Mouse (Mus musculus) G1E (cell line): ENCODE data around the gene P4ha1. TPM values are rescaled to one million over a fixed set of nuclear protein-coding genes. Genes with fewer than 3 reads are reported as not detected.

Source experiments
- ATAC-seq: 2 replicates; pipeline ENCODE4 v1.8.0; 2016; ENCODE audit warnings: mild to moderate bottlenecking; ENCODE audit not compliant: insufficient number of reproducible peaks, poor library complexity, low FRiP score, severe bottlenecking; ENCODE audit errors: extremely low read depth
- DNase-seq: peaks from one replicate; pipeline ENCODE4 v3.0.0; 2012; ENCODE audit warnings: low spot score
- H3K27me3 ChIP-seq: 2 replicates; pipeline ENCODE4 v1.6.1; 2012; ENCODE audit warnings: mild to moderate bottlenecking, low read length, inconsistent platforms; ENCODE audit not compliant: insufficient read depth
- H3K36me3 ChIP-seq: replicated peaks from 2 replicates; pipeline ENCODE3; 2012; ENCODE audit warnings: mild to moderate bottlenecking, inconsistent platforms
- H3K4me1 ChIP-seq: 2 replicates; pipeline ENCODE4 v1.6.1; 2012; ENCODE audit warnings: low read depth, low read length, inconsistent platforms, mixed read lengths; ENCODE audit not compliant: insufficient read depth
- H3K4me3 ChIP-seq: 2 replicates; pipeline ENCODE4 v1.5.1; 2012; ENCODE audit warnings: low read depth, mild to moderate bottlenecking, inconsistent platforms, low read length, moderate library complexity, mixed read lengths
- H3K9me3 ChIP-seq: replicated peaks from 2 replicates; pipeline ENCODE4 v1.6.1; 2012; ENCODE audit warnings: inconsistent platforms
- CTCF ChIP-seq: IDR thresholded peaks from 2 replicates; pipeline ENCODE4 v1.5.1; 2012; ENCODE audit warnings: low read depth, low read length, inconsistent platforms, mixed read lengths
- GATA1 ChIP-seq: IDR thresholded peaks from 2 replicates; pipeline ENCODE4 v1.6.1; 2012; ENCODE audit warnings: borderline replicate concordance, low read length, inconsistent platforms, mixed read lengths
- GATA2 ChIP-seq: IDR thresholded peaks from 2 replicates; pipeline ENCODE4 v1.6.1; 2012; ENCODE audit warnings: low read depth, low read length, inconsistent platforms, borderline replicate concordance
- POLR2AphosphoS5 ChIP-seq: IDR thresholded peaks from 2 replicates; pipeline ENCODE4 v1.6.1; 2012; ENCODE audit warnings: low read depth, low read length, inconsistent platforms; ENCODE audit not compliant: insufficient replicate concordance
- TAL1 ChIP-seq: conservative IDR thresholded peaks from 2 replicates; pipeline ENCODE4 v1.6.1; 2012; ENCODE audit warnings: low read depth, low read length, inconsistent platforms, mixed read lengths
- polyA plus RNA-seq: library from polyadenylated mRNA; stranded (reverse); fragments of >175 nt; gene quantifications from 2 replicates; pipeline ENCODE4 v1.2.3, GENCODE M21; 2012
- total RNA-seq, 2 experiments: library from RNA; stranded (forward) in 1 of 2; stranded (reverse) in 1 of 2; fragments of 200-1000 nt in 1 of 2; fragments of >200 nt in 1 of 2; fragmentation: Nextera tagmentation in 1 of 2; gene quantifications; 2 replicates each; pipeline ENCODE4 v1.2.3; 2014 to 2017

The P4ha1 gene
- total and polyA plus RNA-seq, 3 experiments: 2.3 to 34.2 (median 34.2) TPM

DNA sequence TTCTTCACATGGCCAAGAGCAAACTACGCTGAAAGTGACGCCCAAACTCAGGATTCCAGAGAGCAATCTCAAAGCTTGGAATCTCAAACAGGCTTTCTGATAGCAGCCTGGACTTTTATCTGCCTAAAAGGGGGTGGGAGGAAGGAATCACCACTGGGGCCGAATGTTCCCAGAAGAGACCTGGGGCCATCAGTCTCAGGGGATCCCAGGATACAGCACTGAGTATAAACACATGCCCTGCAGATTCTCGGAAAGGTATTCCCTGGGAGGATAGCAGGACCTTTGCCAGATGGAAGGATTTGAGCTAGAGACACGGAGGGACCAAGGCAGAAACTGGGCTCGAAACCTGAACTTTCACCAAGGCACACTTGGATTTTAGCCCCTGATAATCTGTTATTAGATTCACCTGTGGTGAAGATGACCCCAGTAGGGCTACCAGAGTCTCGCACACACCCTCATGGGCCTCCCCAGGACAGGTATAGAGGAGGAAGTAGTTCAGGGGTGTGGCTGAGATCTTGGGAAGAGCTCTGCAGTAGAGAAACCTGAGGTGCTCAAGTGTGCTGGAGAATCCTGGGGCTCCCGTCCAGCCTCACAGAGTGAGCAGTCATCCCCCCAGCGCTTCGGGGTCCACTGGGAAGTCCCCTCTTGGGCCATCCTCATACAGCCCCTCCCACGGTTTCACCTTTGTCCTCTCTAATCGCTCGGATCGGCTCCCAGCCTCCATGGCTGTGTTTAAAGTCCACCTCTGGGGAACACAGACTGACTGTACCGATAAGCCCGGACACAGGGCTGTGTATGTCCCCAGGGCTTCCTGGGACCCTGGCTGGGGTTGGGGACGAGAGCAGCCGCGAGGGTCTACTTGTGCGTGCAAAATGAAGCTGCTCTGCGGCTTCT is 80.0 kb downstream of the P4ha1 start, which contains the start of gene Pla2g12b:
TSS of gene Pla2g12b (plus strand) at position 762 of the 894 bp plus-strand sequence.
- Histone ChIP-seq H3K27me3 (peaks cover 7% of the 10 kb centered on the region; the same call in 1 of the 2 replicates), H3K4me3 (no peak within 1 kb of the TSS), H3K9me3 (no peaks in the 10 kb centered on the region), H3K36me3 (no peaks in the 10 kb centered on the region), H3K4me1 (no peaks in the 10 kb centered on the region)
- DNase-seq: no peak
- TF ChIP-seq CTCF (no peak), TAL1 (no peak), GATA1 (no peak), POLR2AphosphoS5 (no peak), GATA2 (no peak)
- no peak for ATAC-seq

DNA sequence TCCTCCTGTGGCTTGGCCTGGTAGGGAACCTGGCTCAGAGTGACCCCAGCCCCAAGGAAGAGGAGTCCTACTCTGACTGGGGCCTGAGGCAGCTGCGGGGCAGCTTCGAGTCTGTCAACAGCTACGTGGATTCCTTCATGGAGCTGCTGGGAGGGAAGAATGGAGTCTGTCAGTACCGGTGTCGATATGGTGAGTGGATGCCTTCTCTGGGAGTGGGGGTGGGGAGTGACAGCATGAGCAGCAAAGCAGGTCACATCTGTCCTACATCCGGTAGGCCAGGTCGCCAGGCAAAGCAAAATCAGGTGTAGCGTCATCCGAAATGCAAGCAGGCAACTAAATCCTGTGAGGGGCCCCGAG is 80.7 kb downstream of the P4ha1 start:
- ATAC-seq: no peak
- no peaks in the 10 kb centered on the region for H3K36me3 ChIP-seq
- H3K4me1 ChIP-seq: no peaks in the 10 kb centered on the region
- H3K9me3 ChIP-seq: no peaks in the 10 kb centered on the region
- no peak overlapping the region for H3K4me3 ChIP-seq
- DNase-seq: no peak
- H3K27me3 ChIP-seq: peaks cover 7% of the 10 kb centered on the region; the same call in 1 of the 2 replicates
- TF ChIP-seq POLR2AphosphoS5: no peak
- TF ChIP-seq TAL1: no peak
- no peak for TF ChIP-seq GATA1
- TF ChIP-seq CTCF: no peak
- no peak for TF ChIP-seq GATA2

DNA sequence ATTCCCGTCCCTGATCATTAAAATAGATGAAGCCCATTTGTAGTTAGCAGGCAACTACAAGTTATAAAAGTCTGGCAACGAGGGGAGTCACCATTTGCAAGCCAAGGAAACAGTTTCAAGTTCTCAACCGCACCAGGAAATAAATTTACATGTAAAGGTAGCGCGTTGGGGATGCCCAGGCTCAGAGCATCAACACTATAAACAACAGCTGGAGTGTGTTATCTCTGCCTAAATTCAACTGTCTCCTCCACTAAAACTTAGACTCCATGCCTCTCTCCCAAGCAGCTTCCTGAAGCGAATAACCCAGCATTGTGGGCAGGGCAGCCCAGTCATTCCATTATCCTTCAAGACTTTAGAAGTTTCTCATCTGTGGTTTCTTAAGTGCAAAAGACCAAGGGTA is 85.4 kb downstream of the P4ha1 start:
- H3K36me3 ChIP-seq: no peaks in the 10 kb centered on the region
- H3K4me3 ChIP-seq: no peak overlapping the region
- peaks cover 6% of the 10 kb centered on the region; the same call in 1 of the 2 replicates for H3K27me3 ChIP-seq
- no peaks in the 10 kb centered on the region for H3K9me3 ChIP-seq
- TF ChIP-seq TAL1: no peak
- TF ChIP-seq CTCF: no peak
- TF ChIP-seq POLR2AphosphoS5: no peak
- TF ChIP-seq GATA1: no peak
- TF ChIP-seq GATA2: no peak
- no peaks in the 10 kb centered on the region for H3K4me1 ChIP-seq
- no peak for DNase-seq
- ATAC-seq: no peak

DNA sequence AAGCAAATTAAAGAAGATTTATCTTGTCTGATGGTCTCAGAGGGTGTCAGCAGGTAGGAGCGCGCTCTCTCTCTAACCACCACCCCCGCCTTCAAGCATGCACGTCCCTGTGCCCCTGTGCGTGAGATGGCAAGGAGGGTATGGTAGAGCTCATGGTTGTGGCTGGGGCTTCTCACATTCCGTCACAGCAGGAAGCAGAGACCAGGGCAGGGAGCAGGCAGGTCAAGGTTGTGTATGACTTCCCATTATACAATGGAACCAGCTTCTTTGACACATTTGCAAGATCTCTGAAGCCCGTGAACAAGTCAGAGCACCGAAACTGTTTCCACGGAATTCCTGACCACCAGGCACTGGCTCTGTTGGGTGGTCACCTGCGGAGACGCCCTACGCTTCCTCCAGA is 87.2 kb downstream of the P4ha1 start:
- TF ChIP-seq GATA2: no peak
- no peak for TF ChIP-seq TAL1
- TF ChIP-seq CTCF: no peak
- TF ChIP-seq GATA1: no peak
- TF ChIP-seq POLR2AphosphoS5: no peak
- 0 out of 2 replicates have a peak, but pooled peaks cover 2% of the 10 kb centered on the region for H3K27me3 ChIP-seq
- ATAC-seq (no peak), DNase-seq (no peak)
- no peak overlapping the region for H3K4me3 ChIP-seq
- no peaks in the 10 kb centered on the region for H3K36me3 ChIP-seq
- no peaks in the 10 kb centered on the region for H3K9me3 ChIP-seq
- H3K4me1 ChIP-seq: no peaks in the 10 kb centered on the region

DNA sequence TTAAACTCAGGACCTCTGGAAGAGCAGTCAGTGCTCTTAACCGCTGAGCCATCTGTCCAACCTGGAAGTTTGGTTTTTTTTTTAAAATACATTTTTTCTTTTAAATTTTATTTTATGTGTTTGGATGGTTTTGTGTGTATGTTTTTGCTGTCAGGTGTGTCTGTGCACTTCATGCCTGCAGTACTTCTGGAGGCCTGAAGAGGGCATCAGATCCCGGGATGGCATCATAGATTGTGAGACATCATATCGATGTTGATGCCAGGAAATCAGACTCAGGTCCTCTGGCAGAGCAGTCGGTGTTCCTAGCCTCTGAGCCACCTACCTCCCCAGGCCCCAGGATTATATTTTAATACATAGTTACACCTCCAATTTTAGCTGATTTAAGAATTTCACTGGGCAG is 90.6 kb downstream of the P4ha1 start:
- H3K27me3 ChIP-seq: 0 out of 2 replicates have a peak, but pooled peaks cover 6% of the 10 kb centered on the region
- H3K4me1 ChIP-seq: no peaks in the 10 kb centered on the region
- TF ChIP-seq TAL1 (no peak), POLR2AphosphoS5 (no peak), CTCF (no peak)
- no peaks in the 10 kb centered on the region for H3K9me3 ChIP-seq
- H3K4me3 ChIP-seq: no peak overlapping the region
- no peak for ATAC-seq
- DNase-seq: no peak
- no peaks in the 10 kb centered on the region for H3K36me3 ChIP-seq

DNA sequence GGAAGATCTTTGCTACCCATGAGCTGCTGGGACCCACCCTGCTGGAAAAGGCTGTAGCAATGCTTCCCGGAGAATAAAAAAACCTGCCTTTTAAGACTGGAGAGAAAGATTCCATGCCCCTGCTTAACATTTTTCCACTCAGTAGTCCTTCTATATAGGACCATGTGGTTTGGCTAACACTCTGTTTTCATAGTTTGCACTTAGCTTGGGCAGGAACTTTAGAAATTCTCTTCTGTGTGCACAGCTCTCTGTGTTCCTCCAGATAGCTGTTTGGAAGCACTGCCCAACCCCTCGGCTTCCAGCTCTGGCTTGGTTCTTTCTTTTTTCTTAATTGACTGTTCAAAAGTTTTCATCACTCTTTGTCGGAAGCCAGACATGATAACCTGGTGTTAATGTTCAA is 93.5 kb downstream of the P4ha1 start:
- no peak for TF ChIP-seq GATA1
- Histone ChIP-seq H3K36me3 (no peaks in the 10 kb centered on the region), H3K27me3 (0 out of 2 replicates have a peak, but pooled peaks cover 3% of the 10 kb centered on the region), H3K4me3 (no peak overlapping the region), H3K9me3 (no peaks in the 10 kb centered on the region), H3K4me1 (no peaks in the 10 kb centered on the region)
- ATAC-seq: no peak
- DNase-seq: no peak
